Mouse (Mus musculus) neural tube, embryonic 14.5 days (tissue): ENCODE results near the gene B4galnt2. TPM values are rescaled to one million over a fixed set of nuclear protein-coding genes. Genes with fewer than 3 reads are reported as not detected.
"Not testable (repeated sequence)": the region's sequence is repeated elsewhere in the genome, so short reads cannot be mapped to it uniquely, and the experiment has no call there.

Experiments
- ATAC-seq: fragments of 200-750 bp; cut with Nextera tagmentation; 2 replicates; pipeline ENCODE4 v1.8.0; 2017; ENCODE audit warnings: low read depth, mild to moderate bottlenecking, moderate TSS enrichment, moderate library complexity
- H3K27ac ChIP-seq: fragments of 300-500 bp; sonication (generic); 2 replicates; pipeline ENCODE4 v1.5.1; 2014; ENCODE audit warnings: low read depth, mild to moderate bottlenecking, control low read depth, low read length, moderate library complexity, mixed read lengths
- H3K27me3 ChIP-seq: fragments of 300-500 bp; sonication (generic); 2 replicates; pipeline ENCODE4 v1.6.1; 2014; ENCODE audit warnings: low read length; ENCODE audit not compliant: control insufficient read depth, insufficient read depth
- H3K36me3 ChIP-seq: fragments of 300-500 bp; sonication (generic); 2 replicates; pipeline ENCODE4 v1.6.1; 2014; ENCODE audit warnings: low read length, mixed read lengths; ENCODE audit not compliant: control insufficient read depth, insufficient read depth
- H3K4me1 ChIP-seq: fragments of 300-500 bp; sonication (generic); 2 replicates; pipeline ENCODE4 v1.6.1; 2014; ENCODE audit warnings: low read length; ENCODE audit not compliant: control insufficient read depth, insufficient read depth
- H3K4me2 ChIP-seq: fragments of 300-500 bp; sonication (generic); 2 replicates; pipeline ENCODE4 v1.6.1; 2014; ENCODE audit warnings: mild to moderate bottlenecking, low read depth, low read length, control low read depth
- H3K4me3 ChIP-seq: fragments of 300-500 bp; sonication (generic); 2 replicates; pipeline ENCODE4 v1.5.1; 2014; ENCODE audit warnings: low read depth, low read length, control low read depth, mixed read lengths
- H3K9ac ChIP-seq: fragments of 300-500 bp; sonication (generic); replicated peaks from 2 replicates; pipeline ENCODE4 v1.6.1; 2014; ENCODE audit warnings: low read depth, mild to moderate bottlenecking, control low read depth, low read length, mixed read lengths
- H3K9me3 ChIP-seq: fragments of 300-500 bp; sonication (generic); 2 replicates; pipeline ENCODE4 v1.6.1; 2016; ENCODE audit warnings: low read length; ENCODE audit not compliant: control insufficient read depth
- WGBS: fragments of 180-500 bp; shearing (Covaris S2); extraction: QIAGEN DNeasy Blood & Tissue Kit; methylation state at CpG from one replicate; pipeline ENCODE4 v1.1.7; 2014; 5-methylcytosine and 5-hydroxymethylcytosine counted together
- polyA plus RNA-seq: library from polyadenylated mRNA; unstranded; fragments of >200 nt; fragmentation: Nextera tagmentation; extraction: Ambion mirVana; gene quantifications from 2 replicates; pipeline ENCODE4 v1.2.1, GENCODE M21; 2014

The B4galnt2 gene
- polyA plus RNA-seq, 1 experiment from 2014 or later = not detected

DNA sequence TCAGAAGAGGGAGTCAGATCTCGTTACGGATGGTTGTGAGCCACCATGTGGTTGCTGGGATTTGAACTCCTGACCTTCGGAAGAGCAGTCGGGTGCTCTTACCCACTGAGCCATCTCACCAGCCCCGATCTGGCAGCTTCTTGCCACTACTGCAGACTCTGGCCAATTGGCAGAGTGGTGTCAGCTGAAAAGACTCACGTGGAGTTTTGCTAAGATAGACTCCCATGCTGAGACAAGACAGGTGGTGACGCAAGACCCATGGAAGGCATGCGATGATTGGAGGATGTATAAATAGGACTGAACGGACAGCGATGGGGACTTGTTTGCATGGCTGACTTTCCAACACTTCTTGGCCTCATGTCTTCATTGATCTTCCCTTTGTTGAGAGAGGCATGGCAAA lies 17.5 kb upstream of the B4galnt2 start:
- H3K9me3 ChIP-seq, H3K36me3 ChIP-seq, H3K4me2 ChIP-seq, H3K9ac ChIP-seq, H3K4me3 ChIP-seq, ATAC-seq, H3K27ac ChIP-seq, H3K27me3 ChIP-seq, H3K4me1 ChIP-seq: not testable (repeated sequence)
- 96% methylated on average over 8 of the region's 10 CpGs for WGBS

DNA sequence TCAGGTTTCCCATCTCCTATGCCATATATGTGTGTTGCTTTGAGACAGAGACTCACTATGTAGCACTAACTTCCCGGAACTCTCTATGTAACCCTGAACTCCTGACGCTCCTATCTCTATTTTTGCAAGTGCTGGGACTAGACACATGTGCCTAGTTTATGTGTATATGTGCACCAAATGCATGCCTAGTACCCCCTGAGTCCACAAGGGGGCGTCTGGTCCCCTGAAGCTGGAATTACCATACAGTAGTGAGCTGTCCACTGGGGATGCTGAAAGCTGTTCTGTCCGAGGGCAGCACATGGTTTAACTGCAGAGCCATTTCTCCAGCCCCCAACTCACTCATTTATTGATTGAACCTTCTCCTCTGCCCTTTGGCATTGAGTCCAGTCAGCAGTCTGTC lies 11.7 kb upstream of the B4galnt2 start:
- Histone ChIP-seq H3K9me3 (peaks cover 3% of the 10 kb centered on the region; the same call in 1 of the 2 replicates), H3K27me3 (no peaks in the 10 kb centered on the region), H3K4me2 (no peak overlapping the region), H3K27ac (no peak overlapping the region), H3K4me3 (no peak overlapping the region), H3K36me3 (no peaks in the 10 kb centered on the region), H3K4me1 (no peaks in the 10 kb centered on the region), H3K9ac (no peak overlapping the region)
- no peak for ATAC-seq
- 83% methylated on average over 4 of the region's 4 CpGs for WGBS

DNA sequence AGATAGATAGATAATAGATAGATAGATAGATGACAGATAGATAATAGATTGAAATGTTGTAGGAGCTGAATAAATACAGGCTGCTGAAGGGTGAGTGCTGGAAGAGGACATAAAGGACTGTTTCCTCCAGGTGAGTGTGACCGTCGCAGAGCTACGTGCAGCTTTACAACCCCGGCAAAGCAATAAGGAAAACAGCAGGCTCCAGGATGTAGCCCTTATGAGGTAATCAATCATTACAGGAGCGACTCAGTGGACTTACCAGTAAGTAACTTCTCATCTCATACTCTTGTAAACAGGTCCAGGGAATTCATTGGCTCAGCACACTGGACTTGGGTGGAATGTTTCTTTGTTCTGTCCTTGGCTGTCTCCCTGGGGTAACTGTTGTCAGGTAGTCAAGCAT lies 11.3 kb upstream of the B4galnt2 start:
- no peak overlapping the region for H3K4me3 ChIP-seq
- no peaks in the 10 kb centered on the region for H3K27me3 ChIP-seq
- no peak overlapping the region for H3K27ac ChIP-seq
- H3K36me3 ChIP-seq = no peaks in the 10 kb centered on the region
- no peak for ATAC-seq
- H3K9me3 ChIP-seq = peaks cover 3% of the 10 kb centered on the region; the same call in 1 of the 2 replicates
- H3K4me2 ChIP-seq = no peak overlapping the region
- WGBS = 92% methylated on average over 5 of the region's 5 CpGs
- no peak overlapping the region for H3K9ac ChIP-seq
- H3K4me1 ChIP-seq = no peaks in the 10 kb centered on the region

DNA sequence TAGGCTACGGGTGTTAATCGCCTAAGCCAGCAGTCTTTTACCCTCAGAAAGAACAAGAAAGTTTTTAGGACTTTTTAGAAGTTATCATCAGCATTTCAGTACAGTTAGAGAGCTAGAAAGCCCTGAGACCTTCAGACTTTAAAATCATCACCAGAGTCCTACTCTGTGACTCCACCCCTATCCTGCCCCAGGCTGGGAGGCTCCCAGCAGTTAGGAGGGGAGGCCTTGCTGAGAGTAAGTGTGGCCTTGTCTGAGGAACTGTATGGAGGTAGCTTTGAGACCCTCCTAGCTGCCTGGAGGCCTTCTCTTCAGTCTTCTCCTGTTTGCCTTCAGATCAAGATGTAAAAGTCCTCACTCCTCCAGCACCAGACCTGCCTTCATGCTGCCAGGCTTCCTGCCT lies 9.5 kb upstream of the B4galnt2 start:
- Histone ChIP-seq H3K4me3 (no peak overlapping the region), H3K27me3 (no peaks in the 10 kb centered on the region), H3K36me3 (no peaks in the 10 kb centered on the region), H3K4me2 (no peak overlapping the region), H3K27ac (no peak overlapping the region), H3K9ac (no peak overlapping the region), H3K9me3 (peaks cover 3% of the 10 kb centered on the region; the same call in 1 of the 2 replicates), H3K4me1 (no peaks in the 10 kb centered on the region)
- 3% methylated on average over 2 of the region's 2 CpGs for whole genome bisulfite sequencing
- ATAC-seq = no peak

DNA sequence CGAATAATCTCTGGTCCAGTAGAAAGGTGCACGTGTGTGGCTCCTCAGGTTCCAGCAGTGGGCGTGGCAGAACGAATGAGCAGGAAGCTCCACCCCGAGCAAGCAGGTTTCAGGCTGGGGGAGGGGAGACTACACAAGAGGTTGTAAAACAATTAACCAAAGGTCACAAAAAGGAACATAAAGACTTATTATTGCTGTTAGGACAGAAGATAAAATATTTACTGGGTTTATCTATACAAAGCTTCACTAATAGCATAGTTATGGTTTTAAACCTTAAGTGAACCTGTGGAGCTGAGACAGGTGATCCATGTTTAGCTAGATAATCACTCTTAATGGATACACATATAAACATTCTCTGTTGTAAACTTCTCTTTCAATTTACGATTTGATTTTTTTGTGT lies 8.8 kb upstream of the B4galnt2 start:
- not testable (repeated sequence) for H3K27me3 ChIP-seq, H3K4me2 ChIP-seq, H3K9me3 ChIP-seq, ATAC-seq, H3K9ac ChIP-seq, H3K4me1 ChIP-seq, H3K36me3 ChIP-seq, H3K27ac ChIP-seq, H3K4me3 ChIP-seq
- WGBS = 5% methylated on average over 4 of the region's 6 CpGs

DNA sequence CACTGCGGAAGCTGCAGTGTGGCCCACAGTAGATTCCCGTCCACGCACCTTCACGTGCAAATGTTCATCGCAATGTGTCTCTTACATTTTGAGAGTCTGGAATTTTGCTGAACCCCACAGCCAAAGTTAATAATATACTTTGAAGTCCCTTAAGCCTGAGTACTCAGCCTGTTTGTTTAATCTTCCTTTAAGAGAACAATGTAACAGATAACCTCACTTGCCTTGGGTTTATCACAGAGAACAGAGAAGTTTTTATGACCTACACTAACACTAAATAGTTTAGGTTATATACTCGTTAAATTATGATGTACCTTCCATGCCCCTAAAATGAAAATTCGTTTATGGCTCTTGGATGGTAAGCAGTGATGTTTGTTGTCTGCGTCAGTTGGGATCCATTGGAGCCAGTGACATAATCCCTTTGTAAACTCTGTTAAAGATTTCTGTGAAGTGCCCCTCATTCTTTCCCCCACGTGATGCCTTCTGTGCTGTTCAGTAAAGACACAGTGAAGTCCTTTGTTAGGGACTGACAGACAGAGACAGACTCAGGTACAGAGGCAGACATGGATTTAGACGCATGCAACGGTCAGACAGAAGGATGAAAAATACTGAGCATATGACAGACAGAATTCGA lies 7.4 kb upstream of the B4galnt2 start:
- WGBS = 51% methylated on average over 12 of the region's 12 CpGs
- Histone ChIP-seq H3K27ac (no peak overlapping the region), H3K36me3 (no peaks in the 10 kb centered on the region), H3K27me3 (peaks cover 5% of the 10 kb centered on the region; the same call in 1 of the 2 replicates), H3K9ac (no peak overlapping the region), H3K4me1 (no peaks in the 10 kb centered on the region), H3K4me2 (no peak overlapping the region), H3K9me3 (peaks cover 1% of the 10 kb centered on the region; the same call in 1 of the 2 replicates), H3K4me3 (no peak overlapping the region)
- no peak for ATAC-seq

DNA sequence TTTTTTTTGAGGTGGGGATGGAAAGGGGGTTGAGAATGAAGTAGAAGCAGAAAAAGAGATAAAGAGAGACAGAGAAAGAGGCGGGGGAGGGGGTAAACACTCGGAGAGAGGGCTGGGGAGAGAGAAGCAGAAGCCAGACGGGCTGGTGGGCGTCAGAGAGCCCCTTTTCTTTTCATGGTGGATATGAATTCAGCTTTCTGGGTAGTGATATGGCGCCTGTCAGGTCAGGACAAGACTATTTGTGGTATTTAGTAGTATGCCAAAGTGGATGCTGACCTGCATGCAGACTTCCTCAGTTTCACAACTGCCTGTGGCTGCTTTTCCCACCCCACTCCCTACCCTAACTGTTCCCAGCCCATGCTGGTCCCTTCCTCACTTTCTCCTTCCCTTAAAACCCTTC lies 1.7 kb upstream of the B4galnt2 start:
- Histone ChIP-seq H3K9me3 (no peaks in the 10 kb centered on the region), H3K4me1 (no peaks in the 10 kb centered on the region), H3K27me3 (peaks cover 28% of the 10 kb centered on the region), H3K4me3 (no peak overlapping the region), H3K27ac (no peak overlapping the region), H3K4me2 (no peak overlapping the region), H3K9ac (no peak overlapping the region), H3K36me3 (no peaks in the 10 kb centered on the region)
- 2% methylated on average over 5 of the region's 5 CpGs for WGBS
- ATAC-seq = no peak

DNA sequence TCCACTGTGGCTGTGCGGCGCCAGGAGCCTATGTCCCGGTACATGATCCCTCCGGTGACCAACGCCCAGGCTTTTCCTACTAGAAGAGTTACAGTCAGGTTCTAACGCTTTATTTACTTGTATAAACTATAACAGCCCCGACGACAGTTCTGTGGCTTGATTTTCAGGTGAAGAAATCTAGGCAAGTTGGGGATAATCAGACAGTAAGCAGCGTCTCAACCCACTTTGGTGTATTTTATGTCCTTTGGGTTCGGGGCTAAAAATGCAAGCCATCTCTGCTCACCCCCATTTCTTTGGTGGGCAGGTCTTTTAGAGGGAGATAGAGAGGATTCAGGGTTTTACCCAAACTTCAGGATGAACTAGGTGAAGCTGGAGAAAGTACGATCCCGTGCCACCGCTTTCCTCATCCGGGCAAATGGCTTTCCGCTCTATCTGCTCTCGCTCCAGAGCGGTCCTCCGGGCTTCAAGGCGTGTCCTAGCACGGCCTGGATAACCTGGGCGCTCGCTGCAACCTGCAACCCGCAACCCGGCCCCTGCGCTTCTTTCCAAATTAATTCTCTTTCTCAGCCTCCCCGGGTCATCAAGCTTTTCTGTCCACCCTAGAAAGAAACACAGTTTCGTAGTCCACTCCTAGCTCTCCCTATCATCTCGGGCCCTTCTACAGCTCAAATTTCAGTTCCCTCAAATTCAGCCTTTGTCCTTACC lies 467 bp upstream of the B4galnt2 start:
- ATAC-seq = no peak
- H3K9me3 ChIP-seq = no peaks in the 10 kb centered on the region
- H3K27me3 ChIP-seq = peaks cover 28% of the 10 kb centered on the region
- peak overlapping the region; percentile 22; the same call in 1 of the 2 replicates for H3K4me2 ChIP-seq
- no peak overlapping the region for H3K9ac ChIP-seq
- under 1% methylated on average over 28 of the region's 28 CpGs for WGBS
- no peaks in the 10 kb centered on the region for H3K36me3 ChIP-seq
- no peaks in the 10 kb centered on the region for H3K4me1 ChIP-seq
- H3K27ac ChIP-seq = no peak overlapping the region
- no peak overlapping the region; the same call in 1 of the 2 replicates for H3K4me3 ChIP-seq

DNA sequence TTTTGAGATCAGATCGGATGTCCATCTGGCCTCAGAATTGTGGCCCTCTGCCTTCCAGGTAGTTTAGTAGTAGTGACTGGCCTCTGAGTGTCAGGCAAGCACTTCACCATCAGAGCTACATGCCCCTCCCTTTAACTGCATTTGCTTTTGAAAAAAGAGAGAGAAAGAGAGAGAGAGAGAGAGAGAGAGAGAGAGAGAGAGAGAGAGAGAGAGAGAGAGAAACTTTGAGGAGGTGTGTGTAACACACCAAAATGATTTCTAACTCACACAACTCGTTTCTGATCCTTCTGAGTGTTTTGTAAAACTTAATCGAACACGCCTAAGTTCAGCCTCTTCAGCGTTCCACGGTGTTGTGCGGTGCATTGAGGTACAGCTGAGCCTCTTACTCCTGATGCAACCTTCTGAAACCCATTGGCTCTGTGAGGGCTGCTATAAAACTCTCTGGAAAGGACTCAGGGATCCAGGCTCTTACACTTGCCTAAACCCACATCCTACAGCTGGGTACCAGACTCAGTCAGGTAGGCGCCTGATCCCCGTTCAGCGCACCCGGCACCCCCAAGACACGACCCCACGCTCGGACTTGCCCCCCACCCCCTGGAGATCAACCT lies 628 bp downstream of the B4galnt2 start:
- Histone ChIP-seq H3K36me3 (no peaks in the 10 kb centered on the region), H3K27me3 (peaks cover 28% of the 10 kb centered on the region), H3K4me3 (no peak overlapping the region; the same call in 1 of the 2 replicates), H3K9me3 (no peaks in the 10 kb centered on the region), H3K27ac (no peak overlapping the region), H3K4me1 (no peaks in the 10 kb centered on the region), H3K4me2 (peak overlapping the region; percentile 22; the same call in 1 of the 2 replicates), H3K9ac (no peak overlapping the region)
- no peak for ATAC-seq
- 1% methylated on average over 14 of the region's 14 CpGs for WGBS
